Mouse (Mus musculus) hindbrain, embryonic 16.5 days (tissue): ENCODE measurements around the gene Cd276. TPM values are rescaled to one million over a fixed set of nuclear protein-coding genes. Genes with fewer than 3 reads are reported as not detected.

Experiments used
- ATAC-seq: fragments of 200-750 bp; cut with Nextera tagmentation; 2 replicates; pipeline ENCODE4 v1.8.0; 2017; ENCODE audit warnings: moderate TSS enrichment, moderate library complexity
- H3K27ac ChIP-seq: fragments of 300-500 bp; sonication (generic); 2 replicates; pipeline ENCODE4 v1.5.1; 2014; ENCODE audit warnings: low read depth, mild to moderate bottlenecking, control low read depth, low read length, moderate library complexity
- H3K27me3 ChIP-seq: fragments of 300-500 bp; sonication (generic); replicated peaks from 2 replicates; pipeline ENCODE4 v1.6.1; 2014; ENCODE audit warnings: low read length; ENCODE audit not compliant: control insufficient read depth, insufficient read depth
- H3K36me3 ChIP-seq: fragments of 300-500 bp; sonication (generic); 2 replicates; pipeline ENCODE4 v1.6.1; 2014; ENCODE audit warnings: mild to moderate bottlenecking, low read length, moderate library complexity, mixed read lengths; ENCODE audit not compliant: control insufficient read depth, insufficient read depth
- H3K4me1 ChIP-seq: fragments of 300-500 bp; sonication (generic); 2 replicates; pipeline ENCODE4 v1.6.1; 2014; ENCODE audit warnings: low read depth, low read length; ENCODE audit not compliant: control insufficient read depth, insufficient read depth
- H3K4me2 ChIP-seq: fragments of 300-500 bp; sonication (generic); 2 replicates; pipeline ENCODE4 v1.6.1; 2014; ENCODE audit warnings: mild to moderate bottlenecking, low read length, control low read depth, moderate library complexity
- H3K4me3 ChIP-seq: fragments of 300-500 bp; sonication (generic); 2 replicates; pipeline ENCODE4 v1.5.1; 2014; ENCODE audit warnings: mild to moderate bottlenecking, low read length, control low read depth, moderate library complexity
- H3K9ac ChIP-seq: fragments of 300-500 bp; sonication (generic); 2 replicates; pipeline ENCODE4 v1.6.1; 2014; ENCODE audit warnings: low read depth, mild to moderate bottlenecking, control low read depth, low read length, moderate library complexity
- H3K9me3 ChIP-seq: fragments of 300-500 bp; sonication (generic); 2 replicates; pipeline ENCODE4 v1.6.1; 2014; ENCODE audit warnings: mild to moderate bottlenecking, low read length, moderate library complexity; ENCODE audit not compliant: control insufficient read depth
- WGBS: fragments of 180-500 bp; shearing (Covaris S2); extraction: QIAGEN DNeasy Blood & Tissue Kit; methylation state at CpG from one replicate; pipeline ENCODE4 v1.1.7; 2014; 5-methylcytosine and 5-hydroxymethylcytosine counted together
- polyA plus RNA-seq: library from polyadenylated mRNA; unstranded; fragments of >200 nt; fragmentation: Nextera tagmentation; extraction: Ambion mirVana; gene quantifications from 2 replicates; pipeline ENCODE4 v1.2.1, GENCODE M21; 2015

Gene Cd276
- polyA plus RNA-seq, 1 experiment from 2014 or later, result 24.6 TPM

- Histone ChIP-seq H3K27ac (peak overlapping the region; percentile 97), H3K36me3 (no peaks in the 10 kb centered on the region), H3K4me3 (peak overlapping the region; percentile 78), H3K9ac (peak overlapping the region; percentile 95), H3K9me3 (no peaks in the 10 kb centered on the region), H3K27me3 (no peaks in the 10 kb centered on the region), H3K4me2 (peak overlapping the region; percentile 83), H3K4me1 (peaks cover 17% of the 10 kb centered on the region)
- ATAC-seq, result peak; percentile 47
- WGBS, result 12% methylated on average over 23 of the region's 23 CpGs
Observed at GRCm38 (mm10) chr9:58554056-58554907, 955 bp downstream of the Cd276 start.

- Histone ChIP-seq H3K9ac (no peak overlapping the region), H3K36me3 (no peaks in the 10 kb centered on the region), H3K4me1 (peaks cover 22% of the 10 kb centered on the region), H3K4me2 (no peak overlapping the region), H3K4me3 (no peak overlapping the region), H3K27me3 (no peaks in the 10 kb centered on the region), H3K9me3 (no peaks in the 10 kb centered on the region), H3K27ac (no peak overlapping the region)
- no peak for ATAC-seq
- whole genome bisulfite sequencing, result 73% methylated on average over 9 of the region's 9 CpGs
Observed at GRCm38 (mm10) chr9:58552083-58552482, 3.2 kb downstream of the Cd276 start.

- 92% methylated on average over 6 of the region's 6 CpGs for WGBS
- Histone ChIP-seq H3K27ac (no peak overlapping the region), H3K9ac (no peak overlapping the region), H3K4me3 (no peak overlapping the region), H3K27me3 (no peaks in the 10 kb centered on the region), H3K9me3 (no peaks in the 10 kb centered on the region), H3K36me3 (no peaks in the 10 kb centered on the region), H3K4me2 (no peak overlapping the region), H3K4me1 (peaks cover 22% of the 10 kb centered on the region)
- ATAC-seq, result no peak
Observed at GRCm38 (mm10) chr9:58550928-58551327, 4.3 kb downstream of the Cd276 start.

- Histone ChIP-seq H3K4me2 (no peak overlapping the region), H3K9me3 (no peaks in the 10 kb centered on the region), H3K36me3 (no peaks in the 10 kb centered on the region), H3K27ac (no peak overlapping the region), H3K27me3 (no peaks in the 10 kb centered on the region), H3K9ac (no peak overlapping the region), H3K4me1 (peaks cover 19% of the 10 kb centered on the region), H3K4me3 (no peak overlapping the region)
- 79% methylated on average over 3 of the region's 3 CpGs for WGBS
- ATAC-seq, result no peak
Observed at GRCm38 (mm10) chr9:58549694-58550093, 5.5 kb downstream of the Cd276 start.

GRCm38 (mm10) chr9:58548897-58549296 lies 6.3 kb downstream of the Cd276 start:
- WGBS, result 38% methylated on average over 4 of the region's 4 CpGs
- ATAC-seq, result no peak
- Histone ChIP-seq H3K27ac (no peak overlapping the region), H3K9ac (no peak overlapping the region), H3K36me3 (no peaks in the 10 kb centered on the region), H3K9me3 (no peaks in the 10 kb centered on the region), H3K4me1 (peaks cover 17% of the 10 kb centered on the region), H3K4me2 (no peak overlapping the region), H3K27me3 (no peaks in the 10 kb centered on the region), H3K4me3 (no peak overlapping the region)

GRCm38 (mm10) chr9:58546630-58547360 lies 8.4 kb downstream of the Cd276 start:
- ATAC-seq, result no peak; the same call in 1 of the 2 replicates
- H3K27ac ChIP-seq, result no peak overlapping the region
- no peaks in the 10 kb centered on the region for H3K27me3 ChIP-seq
- no peaks in the 10 kb centered on the region for H3K9me3 ChIP-seq
- no peak overlapping the region for H3K9ac ChIP-seq
- H3K4me3 ChIP-seq, result no peak overlapping the region
- H3K4me2 ChIP-seq, result no peak overlapping the region
- peaks cover 14% of the 10 kb centered on the region for H3K4me1 ChIP-seq
- H3K36me3 ChIP-seq, result no peaks in the 10 kb centered on the region
- 54% methylated on average over 11 of the region's 11 CpGs for WGBS

- Histone ChIP-seq H3K27me3 (no peaks in the 10 kb centered on the region), H3K9me3 (no peaks in the 10 kb centered on the region), H3K36me3 (no peaks in the 10 kb centered on the region), H3K4me1 (peaks cover 18% of the 10 kb centered on the region), H3K4me2 (peak overlapping the region; percentile 17), H3K4me3 (no peak overlapping the region), H3K27ac (no peak overlapping the region), H3K9ac (peak overlapping the region; percentile 6; the same call in 1 of the 2 replicates)
- ATAC-seq, result no peak
- 73% methylated on average over 6 of the region's 6 CpGs for WGBS
Observed at GRCm38 (mm10) chr9:58545428-58545827, 9.8 kb downstream of the Cd276 start.

GRCm38 (mm10) chr9:58544879-58545324 lies 10.3 kb downstream of the Cd276 start:
- peak overlapping the region; percentile 17 for H3K4me2 ChIP-seq
- H3K9me3 ChIP-seq, result no peaks in the 10 kb centered on the region
- WGBS, result 55% methylated on average over 4 of the region's 4 CpGs
- no peaks in the 10 kb centered on the region for H3K27me3 ChIP-seq
- no peak overlapping the region for H3K27ac ChIP-seq
- no peak overlapping the region for H3K4me3 ChIP-seq
- H3K36me3 ChIP-seq, result no peaks in the 10 kb centered on the region
- ATAC-seq, result no peak
- peaks cover 18% of the 10 kb centered on the region for H3K4me1 ChIP-seq
- peak overlapping the region; percentile 6; the same call in 1 of the 2 replicates for H3K9ac ChIP-seq

GRCm38 (mm10) chr9:58541895-58542338 lies 13.3 kb downstream of the Cd276 start:
- no peak overlapping the region for H3K4me3 ChIP-seq
- no peaks in the 10 kb centered on the region for H3K27me3 ChIP-seq
- WGBS, result 39% methylated on average over 6 of the region's 6 CpGs
- H3K27ac ChIP-seq, result peak overlapping the region; percentile 60
- H3K4me1 ChIP-seq, result peaks cover 11% of the 10 kb centered on the region
- peaks cover 6% of the 10 kb centered on the region for H3K36me3 ChIP-seq
- H3K9ac ChIP-seq, result 0 out of 2 replicates have a peak overlapping the region, but pooled peaks have one; percentile 29
- no peak for ATAC-seq
- H3K9me3 ChIP-seq, result no peaks in the 10 kb centered on the region
- no peak overlapping the region for H3K4me2 ChIP-seq
